Mouse (Mus musculus) midbrain, postnatal 0 days (tissue): ENCODE data around the gene Gpr137b. TPM values are rescaled to one million over a fixed set of nuclear protein-coding genes. Genes with fewer than 3 reads are reported as not detected.
A peak's percentile ranks its signal among the peaks of the same experiment; 100 is the strongest.
"Not testable (repeated sequence)": the region's sequence is repeated elsewhere in the genome, so short reads cannot be mapped to it uniquely, and the experiment has no call there.

ENCODE experiments used
- ATAC-seq: fragments of 200-750 bp; cut with Nextera tagmentation; 2 replicates; pipeline ENCODE4 v1.8.0; 2017; ENCODE audit warnings: moderate number of reproducible peaks, mild to moderate bottlenecking, moderate TSS enrichment, moderate library complexity; ENCODE audit not compliant: low FRiP score
- DNase-seq: peaks from one replicate; pipeline ENCODE4 v3.0.0-alpha.2; 2015; ENCODE audit warnings: low spot score
- H3K27ac ChIP-seq: fragments of 300-500 bp; sonication (generic); 2 replicates; pipeline ENCODE4 v1.5.1; 2014; ENCODE audit warnings: low read depth, mild to moderate bottlenecking, low read length, mixed read lengths
- H3K27me3 ChIP-seq: fragments of 300-500 bp; sonication (generic); 2 replicates; pipeline ENCODE4 v1.6.1; 2014; ENCODE audit warnings: low read length, control low read depth, mixed read lengths; ENCODE audit not compliant: insufficient read depth
- H3K36me3 ChIP-seq: fragments of 300-500 bp; sonication (generic); 2 replicates; pipeline ENCODE4 v1.6.1; 2014; ENCODE audit warnings: low read length, control low read depth, mixed read lengths; ENCODE audit not compliant: insufficient read depth
- H3K4me1 ChIP-seq: fragments of 300-500 bp; sonication (generic); 2 replicates; pipeline ENCODE4 v1.6.1; 2014; ENCODE audit warnings: mild to moderate bottlenecking, control low read depth, antibody characterized with exemption, low read length, mixed read lengths; ENCODE audit not compliant: insufficient read depth
- H3K4me2 ChIP-seq: fragments of 300-500 bp; sonication (generic); 2 replicates; pipeline ENCODE4 v1.6.1; 2014; ENCODE audit warnings: low read depth, mild to moderate bottlenecking, low read length, mixed read lengths; ENCODE audit not compliant: poor library complexity, severe bottlenecking
- H3K4me3 ChIP-seq: fragments of 300-500 bp; sonication (generic); 2 replicates; pipeline ENCODE4 v1.5.1; 2014; ENCODE audit warnings: low read depth, mild to moderate bottlenecking, low read length, moderate library complexity
- H3K9ac ChIP-seq: fragments of 300-500 bp; sonication (generic); replicated peaks from 2 replicates; pipeline ENCODE4 v1.6.1; 2014; ENCODE audit warnings: mild to moderate bottlenecking, low read length, moderate library complexity, mixed read lengths; ENCODE audit not compliant: poor library complexity, severe bottlenecking
- H3K9me3 ChIP-seq: fragments of 300-500 bp; sonication (generic); 2 replicates; pipeline ENCODE4 v1.6.1; 2016; ENCODE audit warnings: low read length, control low read depth
- WGBS: fragments of 180-500 bp; shearing (Covaris S2); extraction: QIAGEN DNeasy Blood & Tissue Kit; methylation state at CpG from one replicate; pipeline ENCODE4 v1.1.7; 2014; 5-methylcytosine and 5-hydroxymethylcytosine counted together
- polyA plus RNA-seq: library from polyadenylated mRNA; unstranded; fragments of >200 nt; fragmentation: Nextera tagmentation; extraction: Ambion mirVana; gene quantifications from 2 replicates; pipeline ENCODE4 v1.2.1, GENCODE M21; 2015
- total RNA-seq: library from RNA; depleted of rRNA; stranded (reverse); fragments of >200 nt; gene quantifications from 2 replicates; pipeline ENCODE4 v1.2.3, GENCODE M21; 2014; rRNA removed

The Gpr137b gene
- total RNA-seq (25.4 and 26.2 TPM in 2 replicates), polyA plus RNA-seq (23.9 and 26.3 TPM in 2 replicates)

DNA sequence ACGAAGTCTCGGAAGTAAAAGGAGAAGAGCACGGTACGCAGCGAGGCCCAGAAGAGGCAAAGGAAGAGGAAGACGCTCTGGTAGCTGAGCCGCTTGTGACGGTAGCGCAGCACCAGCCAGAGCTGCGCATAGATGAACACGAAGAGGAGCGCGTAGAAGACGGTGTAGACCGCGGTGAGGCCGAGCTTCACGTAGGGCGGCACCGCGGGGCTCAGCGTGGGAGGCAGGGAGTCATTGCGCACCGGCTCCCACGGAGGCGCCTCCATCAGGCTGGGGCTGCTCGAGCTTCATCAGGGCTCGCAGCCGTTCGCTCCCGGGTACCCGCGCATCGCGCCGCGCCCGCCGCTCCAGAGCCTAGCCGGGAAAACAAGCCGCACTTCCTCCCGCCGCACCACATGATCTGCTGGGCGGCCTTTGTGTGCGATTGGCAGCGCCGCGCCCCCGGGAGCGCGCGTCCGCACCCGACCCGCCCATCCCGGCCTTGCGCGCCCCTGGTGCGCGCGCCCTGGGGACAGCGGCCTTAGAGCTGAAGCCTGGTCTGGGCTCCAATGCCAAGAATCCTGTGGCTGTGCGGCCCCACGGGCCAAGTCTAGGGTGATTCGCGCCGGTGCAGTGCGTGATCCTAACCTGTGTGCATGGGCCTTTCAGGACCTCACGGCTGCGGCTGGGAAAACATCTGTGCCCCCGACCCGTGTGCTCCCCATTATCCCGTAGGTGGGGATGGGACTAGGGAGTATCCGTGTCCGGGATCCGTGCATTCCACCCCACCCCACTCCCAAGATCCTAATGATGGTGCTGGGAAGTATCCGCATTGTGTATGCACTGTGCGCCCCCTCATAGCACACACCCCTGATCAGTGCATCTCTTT is at the start of gene Gpr137b:
TSS of gene Gpr137b (minus strand) at position 787 of the 868 bp plus-strand sequence.
- DNase-seq: peak; percentile 46
- not testable (repeated sequence) for H3K27me3 ChIP-seq, H3K9me3 ChIP-seq, H3K27ac ChIP-seq, H3K4me1 ChIP-seq, H3K36me3 ChIP-seq, H3K9ac ChIP-seq
- Histone ChIP-seq H3K4me3 (peak within 1 kb of the TSS; percentile 35), H3K4me2 (peak within 1 kb of the TSS; percentile 36; the same call in 1 of the 2 replicates)
- WGBS: 2% methylated on average over 32 of the region's 78 CpGs
- peak; percentile 92 for ATAC-seq

DNA sequence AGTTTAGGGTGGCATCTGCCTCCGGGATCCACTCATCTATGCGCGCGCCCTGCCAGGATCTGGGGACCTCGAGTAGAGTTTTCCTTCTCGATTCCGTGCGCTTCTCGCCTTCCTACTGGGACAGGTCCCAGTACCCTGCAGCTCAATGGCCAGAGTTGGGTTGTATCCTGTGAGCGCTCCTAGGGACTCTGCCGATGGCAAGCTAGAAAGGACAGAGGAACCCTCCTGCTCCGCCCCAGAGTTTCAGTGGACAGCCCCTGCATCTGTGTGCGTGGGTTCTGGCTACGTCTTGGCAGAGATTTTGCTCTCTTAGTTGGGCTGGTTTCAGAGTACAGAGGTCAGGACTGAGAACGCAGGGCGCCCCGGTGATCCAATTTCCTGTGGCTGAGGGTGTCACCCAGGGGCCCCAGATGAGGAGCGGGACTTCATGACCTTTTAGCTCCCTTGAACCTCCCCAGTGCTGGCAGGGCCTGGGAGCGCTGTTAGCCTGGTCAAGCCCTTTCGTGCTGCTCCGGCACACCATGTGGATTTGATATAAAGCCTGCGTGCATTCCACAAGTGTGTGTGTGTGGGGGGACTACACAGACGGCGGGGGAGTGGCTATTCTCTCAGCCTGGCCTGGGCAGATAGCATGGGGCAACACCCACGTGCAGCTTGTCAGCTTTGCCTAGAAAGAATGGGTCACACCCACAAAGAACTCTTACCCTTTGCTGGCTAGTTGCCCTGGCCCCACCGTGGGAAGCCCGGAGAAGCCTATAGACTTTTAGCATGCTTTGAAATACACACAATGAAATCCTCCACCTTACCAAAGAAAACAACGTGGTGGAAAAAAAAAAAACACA is 44.5 kb upstream of the Gpr137b start:
- 0 out of 2 replicates have a peak, but pooled peaks have one; percentile 25 for ATAC-seq
- 7% methylated on average over 12 of the region's 28 CpGs for WGBS
- not testable (repeated sequence) for H3K9ac ChIP-seq, H3K27ac ChIP-seq, H3K4me3 ChIP-seq, H3K9me3 ChIP-seq, H3K4me1 ChIP-seq, DNase-seq, H3K4me2 ChIP-seq, H3K36me3 ChIP-seq, H3K27me3 ChIP-seq

DNA sequence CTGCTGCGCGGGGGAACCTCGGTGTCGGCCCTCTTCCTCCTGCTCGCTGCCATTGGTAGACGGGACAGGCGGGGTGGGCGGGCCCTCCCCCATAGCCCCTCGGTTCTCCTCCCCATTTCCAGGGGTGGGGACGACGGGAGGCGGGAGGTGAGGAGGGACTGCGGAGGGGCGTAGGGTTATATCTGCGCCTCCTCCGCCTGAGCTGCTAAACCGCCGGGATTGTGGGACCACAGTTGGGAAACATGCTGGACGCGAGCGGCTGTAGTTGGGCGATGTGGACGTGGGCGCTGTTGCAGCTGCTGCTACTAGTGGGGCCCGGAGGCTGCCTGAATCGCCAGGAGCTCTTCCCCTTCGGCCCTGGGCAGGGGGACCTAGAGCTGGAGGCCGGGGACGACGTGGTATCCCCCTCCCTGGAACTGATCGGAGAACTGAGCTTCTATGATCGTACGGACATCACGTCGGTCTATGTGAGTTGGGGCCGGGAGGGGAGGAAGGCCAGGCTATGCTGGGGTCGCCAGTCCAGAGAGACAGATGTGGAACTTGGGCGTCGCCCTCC is 43.7 kb upstream of the Gpr137b start, which contains the start of gene Nid1:
TSS of gene Nid1 (plus strand) at position 92 of the 556 bp plus-strand sequence.
- peak within 1 kb of the TSS; percentile 15; the same call in 1 of the 2 replicates for H3K4me3 ChIP-seq
- not testable (repeated sequence) for H3K9me3 ChIP-seq, H3K27me3 ChIP-seq, H3K4me1 ChIP-seq, H3K4me2 ChIP-seq, H3K9ac ChIP-seq, H3K36me3 ChIP-seq, H3K27ac ChIP-seq, DNase-seq
- ATAC-seq: peak; percentile 43
- WGBS: 0% methylated on average over 16 of the region's 39 CpGs

DNA sequence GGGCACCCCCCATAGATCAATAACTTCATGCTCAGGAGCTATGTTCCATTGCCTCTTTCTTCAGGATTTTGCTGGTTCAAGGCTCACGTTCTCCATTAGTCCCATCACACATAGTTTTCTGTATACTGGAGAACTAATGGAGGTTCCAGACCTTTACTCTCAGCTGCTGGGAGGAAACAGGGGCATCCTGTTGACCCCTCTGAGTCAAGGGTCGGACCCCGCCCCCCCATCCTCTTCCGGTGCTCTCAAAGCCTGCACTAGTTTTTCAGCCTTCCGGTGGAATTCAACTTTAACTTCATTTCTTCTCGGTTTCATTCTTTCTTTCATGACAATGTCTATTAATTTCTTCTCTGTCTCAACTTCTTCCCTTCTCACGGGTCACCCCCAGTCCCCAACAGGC is 42.3 kb upstream of the Gpr137b start:
- H3K27ac ChIP-seq, H3K27me3 ChIP-seq, ATAC-seq, DNase-seq, H3K4me2 ChIP-seq, H3K36me3 ChIP-seq, H3K9ac ChIP-seq, H3K4me1 ChIP-seq, H3K4me3 ChIP-seq, H3K9me3 ChIP-seq: not testable (repeated sequence)
- WGBS: no CpG with 5 or more reads among the region's 7 CpGs

DNA sequence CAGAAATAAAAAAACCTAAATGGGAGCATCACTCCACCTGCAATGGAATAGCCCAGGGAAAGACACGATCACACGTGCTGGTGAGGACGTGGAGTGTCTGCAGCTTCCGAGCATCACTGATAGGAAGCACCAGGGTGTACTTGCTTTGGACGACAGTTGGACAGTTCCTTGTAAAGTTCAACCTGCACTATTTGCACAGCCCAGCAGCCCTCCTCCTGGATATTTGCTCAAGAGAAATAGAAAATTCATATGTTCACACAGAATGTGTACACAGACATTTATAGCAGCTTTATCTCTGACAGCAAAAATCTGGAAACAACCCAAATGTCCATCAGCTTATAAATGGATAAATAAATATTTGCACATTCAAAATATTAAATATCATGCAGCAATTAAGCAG is 29.5 kb upstream of the Gpr137b start:
- DNase-seq, H3K4me3 ChIP-seq, H3K9me3 ChIP-seq, H3K9ac ChIP-seq, ATAC-seq, H3K4me1 ChIP-seq, H3K27me3 ChIP-seq, H3K27ac ChIP-seq, H3K4me2 ChIP-seq, H3K36me3 ChIP-seq: not testable (repeated sequence)
- 57% methylated on average over 1 of the region's 5 CpGs for WGBS
